ENCODE assay signal across 10 mouse cellular contexts in genomic region chr2:103609499-103609898, GRCm38 (mm10). TPM values are rescaled to one million over a fixed set of nuclear protein-coding genes. Genes with fewer than 3 reads are reported as not detected.
DNase-seq lines count a peak whose midpoint lies in the region; ATAC-seq lines count a peak whose summit lies in the region.
"Had no signal": no experiment of that assay in that cellular context is flagged by ENCODE, and none has a peak within 500 bp of the region (broad histone marks: within the 10 kb centered on the region; RNA-seq: fewer than 3 reads in every experiment).

No protein-coding gene starts in this region.

- peaks cover 21% of the 10 kb centered on the region for H3K4me1 ChIP-seq in embryonic facial prominence, embryonic 12.5 days
- peaks cover 20% of the 10 kb centered on the region for H3K4me1 ChIP-seq in embryonic facial prominence, embryonic 10.5 days

- H3K4me3 ChIP-seq in embryonic facial prominence, embryonic 12.5 days: no peak overlapping the region
- no peak overlapping the region for H3K4me3 ChIP-seq in embryonic facial prominence, embryonic 10.5 days

- H3K9me3 ChIP-seq in embryonic facial prominence, embryonic 12.5 days: no peaks in the 10 kb centered on the region
- no peaks in the 10 kb centered on the region for H3K9me3 ChIP-seq in embryonic facial prominence, embryonic 10.5 days

- H3K36me3 ChIP-seq in embryonic facial prominence, embryonic 12.5 days: no peaks in the 10 kb centered on the region
- H3K36me3 ChIP-seq in embryonic facial prominence, embryonic 10.5 days (replicated peaks): no peaks in the 10 kb centered on the region

- no peak overlapping the region for H3K4me2 ChIP-seq in embryonic facial prominence, embryonic 12.5 days (replicated peaks)

- H3K27me3 ChIP-seq in embryonic facial prominence, embryonic 12.5 days: no peaks in the 10 kb centered on the region
- no peaks in the 10 kb centered on the region for H3K27me3 ChIP-seq in embryonic facial prominence, embryonic 10.5 days (replicated peaks; ENCODE audit: low read depth, poor library complexity, severe bottlenecking)

- no peak for DNase-seq in embryonic facial prominence, embryonic 10.5 days (ENCODE audit: low spot score)
- DNase-seq in urinary bladder, postnatal 14 days (ENCODE audit: low spot score): peak; percentile 13
- no peak for DNase-seq in urinary bladder, postnatal 4 days (ENCODE audit: low spot score in 2 of 2)
- DNase-seq in gastrocnemius, postnatal 4 days (ENCODE audit: low spot score in 2 of 2): peak; percentile 22 to 56
- no peak for DNase-seq in layer of hippocampus, adult 9-11 months
- no peak for DNase-seq in urinary bladder, postnatal 10 days (ENCODE audit: low spot score)
- DNase-seq: midbrain, embryonic 14.5 days had no signal

- peak overlapping the region; percentile 57; the same call in 1 of the 2 replicates for H3K27ac ChIP-seq in embryonic facial prominence, embryonic 12.5 days
- no peak overlapping the region for H3K27ac ChIP-seq in embryonic facial prominence, embryonic 10.5 days (replicated peaks)
- H3K27ac ChIP-seq: liver, embryonic 14.5 days had no signal

- WGBS in embryonic facial prominence, embryonic 12.5 days: 40% methylated on average over 3 of the region's 3 CpGs
- 42% methylated on average over 3 of the region's 3 CpGs for WGBS in embryonic facial prominence, embryonic 10.5 days

- no peak for ATAC-seq in embryonic facial prominence, embryonic 12.5 days (ENCODE audit: insufficient number of reproducible peaks, insufficient read depth, low FRiP score, low TSS enrichment)
- no peak for ATAC-seq in megakaryocyte, adult 5-6 weeks (ENCODE audit: poor library complexity, severe bottlenecking)

- no peak overlapping the region for H3K9ac ChIP-seq in embryonic facial prominence, embryonic 12.5 days
- H3K9ac ChIP-seq: liver, embryonic 14.5 days had no signal

RNA-seq across cellular contexts. Expression of gene Abtb2, which starts 43.4 kb away (rescaled TPM):
- 21.2 and 22.7 TPM in 2 replicates for polyA plus RNA-seq in embryonic facial prominence, embryonic 12.5 days (2016; fragmentation: Nextera tagmentation; extraction: Ambion mirVana)
- 9.9 and 13.1 TPM in 2 replicates for polyA plus RNA-seq in embryonic facial prominence, embryonic 10.5 days (2016; fragmentation: Nextera tagmentation; extraction: Ambion mirVana)
- 10 to 100 TPM; 31.8 to 36.0 TPM for total RNA-seq in gastrocnemius, postnatal 4 days (2021)
- total RNA-seq in megakaryocyte, adult 5-6 weeks (2015): 3.8 TPM in 2 replicates
- total RNA-seq in megakaryocyte, adult 5-6 weeks (2017): 3.1 and 3.8 TPM in 2 replicates

Comparison
In these comparisons a context has a peak if more than half of its experiments do, and no peak if none do; other contexts are left out.
1. DNase-seq: peak in urinary bladder, postnatal 14 days (single experiment) and gastrocnemius, postnatal 4 days (2 of 2); none in embryonic facial prominence, embryonic 10.5 days (single experiment), urinary bladder, postnatal 4 days (0 of 2), layer of hippocampus, adult 9-11 months (single experiment) and urinary bladder, postnatal 10 days (single experiment).
2. RNA of gene Abtb2, which starts 43.4 kb away (total RNA-seq): 31.8 to 36.0 TPM in gastrocnemius, postnatal 4 days; 3.1 to 3.8 TPM in megakaryocyte, adult 5-6 weeks; every median in the first group is over 4 times any median in the second.